Mouse (Mus musculus): ENCODE data around the gene Jmjd1c.

DNA sequence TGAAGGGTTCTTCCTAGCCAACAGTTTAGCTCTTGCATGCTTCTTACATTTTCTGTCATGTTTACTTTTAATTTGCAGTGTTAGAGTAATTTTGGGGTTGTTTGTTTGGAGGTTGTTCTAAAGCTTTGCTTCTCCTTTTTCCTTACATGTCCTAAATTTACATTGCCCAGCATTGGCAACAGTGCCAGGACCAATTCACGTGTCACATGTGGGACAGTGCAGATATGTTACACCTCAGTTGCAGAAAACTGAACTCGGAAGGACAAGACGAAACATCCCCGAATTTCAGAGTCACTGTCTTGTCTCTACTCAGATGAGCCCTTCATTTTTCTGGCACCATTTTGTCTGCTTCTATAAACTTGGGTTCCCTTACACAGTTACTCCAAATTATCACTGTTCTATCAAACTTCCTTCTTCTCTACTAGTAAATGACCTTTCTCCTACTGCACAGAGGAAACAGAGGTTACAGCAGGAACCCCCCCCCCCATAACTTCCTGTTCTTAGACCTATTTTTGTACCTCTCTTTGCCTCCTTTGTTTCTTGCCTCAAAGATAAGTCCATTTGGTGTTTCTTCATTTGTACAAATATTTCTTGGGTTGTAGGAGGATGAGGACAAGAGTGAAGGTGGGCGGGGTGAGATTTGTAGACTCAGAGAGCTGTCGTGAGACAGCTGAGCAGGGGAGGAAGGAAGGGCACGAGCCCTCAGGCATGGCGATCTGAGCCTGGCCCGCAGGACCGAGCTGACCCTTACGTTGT lies 108.9 kb downstream of the Jmjd1c start:
- no peak for TF ChIP-seq CTCF (IDR thresholded peaks at IDR 0.05; ENCODE audit: control insufficient read depth, insufficient read depth, insufficient replicate concordance, low read depth, low read length)
- TF ChIP-seq POLR2A (IDR thresholded peaks at IDR 0.05; ENCODE audit: control insufficient read depth, low read depth, low read length) = no peak
